Mouse (Mus musculus): ENCODE measurements around the gene Zfp653. TPM values are rescaled to one million over a fixed set of nuclear protein-coding genes. Genes with fewer than 3 reads are reported as not detected.

Gene Zfp653
- total and polyA plus RNA-seq, 3 experiments: 9.0 to 11.4 (median 10.4) TPM

DNA sequence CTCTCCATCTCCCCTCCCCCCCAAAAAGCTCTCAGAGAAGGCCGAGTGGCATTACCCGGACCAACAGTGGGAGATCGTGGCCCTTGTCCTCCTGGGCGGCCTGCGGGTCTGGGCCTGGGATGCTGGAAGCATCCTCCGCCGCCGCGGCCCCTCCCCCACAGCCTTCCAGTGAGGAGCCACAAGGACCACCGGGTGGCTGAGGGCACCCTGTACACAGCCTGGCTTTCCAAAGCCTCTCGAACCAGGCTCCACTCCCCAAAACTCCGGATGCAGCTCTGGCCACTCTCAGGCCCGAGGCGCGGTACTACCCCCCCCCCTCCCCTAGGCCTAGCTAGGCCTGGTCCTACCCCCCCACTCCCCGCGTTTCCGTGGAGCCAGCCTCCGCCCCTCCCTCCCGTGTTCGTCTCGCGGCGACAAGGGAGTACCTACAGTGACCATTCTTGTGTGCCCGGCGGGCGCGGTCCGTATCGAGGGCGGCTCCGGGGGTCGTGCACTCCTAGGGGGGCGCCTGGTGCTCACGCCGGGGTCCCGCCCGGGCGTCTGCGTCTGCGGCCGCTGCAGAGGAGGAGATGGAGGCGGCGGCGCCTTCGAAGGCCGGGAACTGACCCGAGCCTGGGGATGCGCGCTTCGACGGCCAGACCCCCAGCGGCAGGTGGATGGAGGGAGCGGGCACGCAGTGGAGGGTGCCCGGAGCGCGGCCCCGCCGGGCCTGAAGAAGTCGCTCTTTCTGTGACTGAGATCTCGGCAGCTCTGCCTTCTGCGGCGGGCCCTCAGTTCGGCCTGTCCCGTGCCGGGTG is 19.8 kb downstream of the Zfp653 start:
- Histone ChIP-seq H3K36me3 (replicated peaks in 1 of 2; ENCODE audit: control insufficient read depth in 1 of 2, insufficient read depth in 1 of 2, low read length in 1 of 2) (peaks cover 10 to 20% of the 10 kb centered on the region in 2 experiments), H3K27me3 (replicated peaks) (no peaks in the 10 kb centered on the region), H3K4me3 (replicated peaks in 1 of 3; ENCODE audit: low read depth in 2 of 3, low read length in 2 of 3, poor library complexity in 1 of 3) (no peak overlapping the region), H3K4me1 (ENCODE audit: control insufficient read depth in 1 of 2, insufficient read depth in 2 of 2) (no peaks in the 10 kb centered on the region), H3K4me2 (ENCODE audit: insufficient read depth, low read depth, poor library complexity, severe bottlenecking) (no peak overlapping the region), H3K9me3 (replicated peaks; ENCODE audit: low read length) (peaks cover 2% of the 10 kb centered on the region), H3K9ac (ENCODE audit: insufficient read depth, low read depth) (no peak overlapping the region), H3K79me2 (replicated peaks; ENCODE audit: control insufficient read depth, extremely low read depth, insufficient read depth, poor library complexity, severe bottlenecking) (no peaks in the 10 kb centered on the region), H3K27ac (ENCODE audit: insufficient read depth, low read depth) (no peak overlapping the region)
- dilution Hi-C loops (cut with MboI; ENCODE audit: extremely low pct_ligation_motif_present, extremely low pct_unique_long_range_greater_than_20kb, low sequenced_read_pairs): no loop called here
- in situ Hi-C loops (cut with MboI; ENCODE audit: low pct_ligation_motif_present, low pct_unique_long_range_greater_than_20kb, low sequenced_read_pairs): no loop called here
- no peak for TF ChIP-seq TBP (conservative IDR thresholded peaks at IDR 0.05; ENCODE audit: low read depth, low read length)
- TF ChIP-seq POLR2A (IDR thresholded peaks at IDR 0.05; ENCODE audit: low read depth, low read length): no peak
- TF ChIP-seq EP300 (IDR thresholded peaks at IDR 0.05; ENCODE audit: low read length): no peak
- TF ChIP-seq MXI1 (IDR thresholded peaks at IDR 0.05; ENCODE audit: low read depth, low read length): no peak
- no peak for TF ChIP-seq CTCF (conservative IDR thresholded peaks at IDR 0.05 in 1 of 2, IDR thresholded peaks at IDR 0.05 in 1 of 2; ENCODE audit: low read depth in 2 of 2, low read length in 2 of 2)
- TF ChIP-seq E2F4 (IDR thresholded peaks at IDR 0.05; ENCODE audit: insufficient replicate concordance, low read depth, low read length): no peak
- no peak for TF ChIP-seq SIN3A (IDR thresholded peaks at IDR 0.05; ENCODE audit: low read length)
- no peak for TF ChIP-seq KAT2A (IDR thresholded peaks at IDR 0.05; ENCODE audit: insufficient replicate concordance, low read length)
- TF ChIP-seq ZNF384 (IDR thresholded peaks at IDR 0.05; ENCODE audit: low read depth, low read length): no peak
- TF ChIP-seq CHD1 (IDR thresholded peaks at IDR 0.05; ENCODE audit: low read depth, low read length): no peak
- TF ChIP-seq POLR2AphosphoS2 (IDR thresholded peaks at IDR 0.05; ENCODE audit: low read depth, low read length): no peak
- no peak for TF ChIP-seq RAD21 (IDR thresholded peaks at IDR 0.05; ENCODE audit: low read depth, low read length)
- no peak for TF ChIP-seq NELFE (IDR thresholded peaks at IDR 0.05; ENCODE audit: low read depth, low read length)
- no peak for TF ChIP-seq NRF1 (IDR thresholded peaks at IDR 0.05; ENCODE audit: low read depth, low read length)
- no peak for TF ChIP-seq RCOR1 (conservative IDR thresholded peaks at IDR 0.05; ENCODE audit: low read depth, low read length)
- TF ChIP-seq JUN (IDR thresholded peaks at IDR 0.05; ENCODE audit: insufficient read depth, low read depth, low read length): no peak
- no peak for TF ChIP-seq ZC3H11A (IDR thresholded peaks at IDR 0.05; ENCODE audit: low read depth, low read length)
- no peak for DNase-seq (ENCODE audit: extremely low read depth)

DNA sequence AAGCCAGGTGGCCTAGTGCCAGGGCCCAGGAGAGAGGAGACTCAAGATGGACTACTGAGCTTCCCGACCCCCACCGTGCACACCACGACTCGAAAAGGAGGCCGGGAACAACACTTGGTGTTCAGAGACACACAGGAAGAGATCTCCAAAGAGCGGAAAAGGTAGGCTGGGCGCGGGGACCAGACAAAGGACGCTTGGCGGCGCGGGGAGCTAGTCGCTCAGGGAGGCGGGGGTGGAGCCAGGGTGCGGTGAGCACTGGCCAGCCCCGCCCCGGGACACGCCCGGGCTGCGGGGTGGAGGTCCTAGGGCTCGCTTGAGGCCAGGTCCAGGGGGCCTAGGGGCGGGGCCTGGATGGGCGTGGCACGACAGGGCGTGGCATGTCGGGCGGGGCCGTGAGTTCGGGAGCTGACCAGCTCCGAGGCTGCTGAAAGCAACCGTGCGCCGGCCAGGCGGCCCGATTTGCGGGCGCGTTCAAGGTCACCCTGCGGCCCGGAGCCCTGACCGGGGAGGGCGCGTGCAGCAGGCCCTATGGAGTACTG is 20.8 kb downstream of the Zfp653 start:
- H3K4me3 ChIP-seq (replicated peaks in 1 of 3; ENCODE audit: low read depth in 2 of 3, low read length in 2 of 3, poor library complexity in 1 of 3): no peak overlapping the region
- H3K27me3 ChIP-seq (replicated peaks): no peaks in the 10 kb centered on the region
- H3K4me2 ChIP-seq (ENCODE audit: insufficient read depth, low read depth, poor library complexity, severe bottlenecking): no peak overlapping the region
- TF ChIP-seq USF1 (IDR thresholded peaks at IDR 0.05; ENCODE audit: low read depth, low read length) (no peak), MAFK (IDR thresholded peaks at IDR 0.05; ENCODE audit: insufficient replicate concordance, low read length) (no peak), TBP (conservative IDR thresholded peaks at IDR 0.05; ENCODE audit: low read depth, low read length) (no peak), UBTF (IDR thresholded peaks at IDR 0.05; ENCODE audit: low read depth, low read length) (no peak), MXI1 (IDR thresholded peaks at IDR 0.05; ENCODE audit: low read depth, low read length) (no peak), TCF12 (IDR thresholded peaks at IDR 0.05; ENCODE audit: low read depth, low read length) (no peak), SMC3 (IDR thresholded peaks at IDR 0.05; ENCODE audit: low read depth, low read length) (no peak), MEF2A (IDR thresholded peaks at IDR 0.05; ENCODE audit: borderline replicate concordance, low read depth, low read length) (no peak), MAX (IDR thresholded peaks at IDR 0.05; ENCODE audit: low read length) (no peak), KAT2A (IDR thresholded peaks at IDR 0.05; ENCODE audit: insufficient replicate concordance, low read length) (no peak), PAX5 (IDR thresholded peaks at IDR 0.05; ENCODE audit: low read length) (no peak), RCOR1 (conservative IDR thresholded peaks at IDR 0.05; ENCODE audit: low read depth, low read length) (no peak), ETS1 (conservative IDR thresholded peaks at IDR 0.05; ENCODE audit: low read depth, low read length) (no peak), CTCF (conservative IDR thresholded peaks at IDR 0.05 in 1 of 2, IDR thresholded peaks at IDR 0.05 in 1 of 2; ENCODE audit: low read depth in 2 of 2, low read length in 2 of 2) (no peak)
- no peaks in the 10 kb centered on the region for H3K79me2 ChIP-seq (replicated peaks; ENCODE audit: control insufficient read depth, extremely low read depth, insufficient read depth, poor library complexity, severe bottlenecking)
- H3K9ac ChIP-seq (ENCODE audit: insufficient read depth, low read depth): no peak overlapping the region
- H3K27ac ChIP-seq (ENCODE audit: insufficient read depth, low read depth): no peak overlapping the region
- peaks cover 2% of the 10 kb centered on the region for H3K9me3 ChIP-seq (replicated peaks; ENCODE audit: low read length)
- peaks cover 3 to 10% of the 10 kb centered on the region in 2 experiments for H3K36me3 ChIP-seq (replicated peaks in 1 of 2; ENCODE audit: control insufficient read depth in 1 of 2, insufficient read depth in 1 of 2, low read length in 1 of 2)
- no peak for DNase-seq (ENCODE audit: extremely low read depth)
- in situ Hi-C loops (cut with MboI; ENCODE audit: low pct_ligation_motif_present, low pct_unique_long_range_greater_than_20kb, low sequenced_read_pairs) (no loop called here), dilution Hi-C loops (cut with MboI; ENCODE audit: extremely low pct_ligation_motif_present, extremely low pct_unique_long_range_greater_than_20kb, low sequenced_read_pairs) (no loop called here)
- no peaks in the 10 kb centered on the region for H3K4me1 ChIP-seq (ENCODE audit: control insufficient read depth in 1 of 2, insufficient read depth in 2 of 2)
